Mouse (Mus musculus) frontal cortex, postnatal 36 days (tissue): Measurements from ENCODE around the gene U2surp.
A peak's percentile ranks its signal among the peaks of the same experiment; 100 is the strongest.

Experiments
- DNase-seq, 2 experiments: peaks; one replicate each; pipeline ENCODE4 v3.0.0; 2022; ENCODE audit warnings: low spot score in 2 of 2

The U2surp gene

DNA sequence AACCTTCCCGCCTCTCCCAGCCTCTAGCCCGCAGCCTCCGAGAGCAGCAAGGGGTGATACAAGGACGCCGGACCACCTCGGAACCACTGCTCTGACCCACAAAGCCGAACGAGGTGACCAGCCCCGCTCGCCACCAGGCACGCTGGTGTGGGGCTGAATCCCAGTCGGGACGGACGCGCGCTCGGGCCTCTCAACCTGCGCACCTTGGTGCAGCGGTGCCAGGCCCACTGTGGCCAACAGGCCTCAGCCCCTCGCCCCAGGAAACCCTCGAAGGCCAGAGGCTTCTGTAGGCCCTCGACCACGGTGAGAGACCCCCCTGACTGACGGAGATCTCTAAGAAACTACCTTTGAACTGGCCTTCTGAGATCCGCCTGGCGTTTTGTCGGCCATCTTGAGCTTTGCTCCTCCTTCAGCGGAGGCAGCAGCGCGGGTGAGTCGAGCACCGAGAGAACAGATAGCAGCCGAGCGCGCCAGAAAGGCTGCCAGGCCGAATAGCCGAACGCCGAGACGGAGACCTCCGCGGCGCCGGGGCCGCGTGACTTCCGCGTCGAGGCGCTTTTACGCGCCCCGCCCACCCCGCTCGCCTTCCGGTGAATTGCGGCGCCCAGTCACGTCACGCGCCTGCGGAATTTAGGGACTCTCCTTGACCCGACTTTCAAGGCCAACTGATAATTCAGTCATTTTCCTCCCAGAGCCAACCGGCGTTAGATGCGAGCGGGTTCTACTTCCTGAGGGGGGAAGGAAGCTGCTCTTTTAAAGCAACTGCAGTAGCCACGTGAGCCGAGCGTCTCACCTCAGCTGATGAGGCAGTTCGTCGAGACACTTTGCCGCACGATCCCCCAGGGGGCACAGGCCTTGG is at the start of gene U2surp:
Gene U2surp (minus strand): TSS at position 525 of the 859 bp plus-strand sequence.
- peak; percentile 95 to 98 for DNase-seq

DNA sequence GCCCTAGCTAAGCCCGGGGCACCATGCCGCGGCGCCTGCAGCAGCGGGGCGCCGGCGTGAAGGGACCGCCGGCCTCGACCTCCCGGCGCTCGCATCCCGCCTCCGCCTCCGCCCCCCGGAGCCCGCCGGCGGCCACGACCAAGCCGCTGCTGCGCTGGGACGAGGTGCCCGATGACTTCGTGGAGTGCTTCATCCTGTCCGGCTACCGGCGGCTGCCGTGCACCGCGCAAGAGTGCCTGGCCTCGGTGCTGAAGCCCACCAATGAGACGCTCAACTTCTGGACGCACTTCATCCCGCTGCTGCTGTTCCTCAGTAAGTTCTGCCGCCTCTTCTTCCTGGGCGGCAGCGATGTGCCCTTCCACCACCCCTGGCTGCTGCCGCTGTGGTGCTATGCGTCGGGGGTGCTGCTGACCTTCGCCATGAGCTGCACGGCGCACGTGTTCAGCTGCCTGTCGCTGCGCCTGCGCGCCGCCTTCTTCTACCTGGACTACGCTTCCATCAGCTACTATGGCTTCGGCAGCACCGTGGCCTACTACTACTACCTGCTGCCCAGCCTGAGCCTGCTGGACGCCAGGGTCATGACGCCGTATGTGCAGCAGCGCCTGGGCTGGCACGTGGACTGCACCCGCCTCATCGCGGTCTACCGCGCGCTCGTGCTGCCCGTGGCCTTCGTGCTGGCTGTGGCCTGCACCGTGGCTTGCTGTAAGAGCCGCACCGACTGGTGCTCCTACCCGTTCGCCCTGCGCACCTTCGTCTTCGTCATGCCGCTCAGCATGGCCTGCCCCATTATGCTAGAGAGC is 48.3 kb upstream of the U2surp start:
- peak; percentile 67 to 76 for DNase-seq

DNA sequence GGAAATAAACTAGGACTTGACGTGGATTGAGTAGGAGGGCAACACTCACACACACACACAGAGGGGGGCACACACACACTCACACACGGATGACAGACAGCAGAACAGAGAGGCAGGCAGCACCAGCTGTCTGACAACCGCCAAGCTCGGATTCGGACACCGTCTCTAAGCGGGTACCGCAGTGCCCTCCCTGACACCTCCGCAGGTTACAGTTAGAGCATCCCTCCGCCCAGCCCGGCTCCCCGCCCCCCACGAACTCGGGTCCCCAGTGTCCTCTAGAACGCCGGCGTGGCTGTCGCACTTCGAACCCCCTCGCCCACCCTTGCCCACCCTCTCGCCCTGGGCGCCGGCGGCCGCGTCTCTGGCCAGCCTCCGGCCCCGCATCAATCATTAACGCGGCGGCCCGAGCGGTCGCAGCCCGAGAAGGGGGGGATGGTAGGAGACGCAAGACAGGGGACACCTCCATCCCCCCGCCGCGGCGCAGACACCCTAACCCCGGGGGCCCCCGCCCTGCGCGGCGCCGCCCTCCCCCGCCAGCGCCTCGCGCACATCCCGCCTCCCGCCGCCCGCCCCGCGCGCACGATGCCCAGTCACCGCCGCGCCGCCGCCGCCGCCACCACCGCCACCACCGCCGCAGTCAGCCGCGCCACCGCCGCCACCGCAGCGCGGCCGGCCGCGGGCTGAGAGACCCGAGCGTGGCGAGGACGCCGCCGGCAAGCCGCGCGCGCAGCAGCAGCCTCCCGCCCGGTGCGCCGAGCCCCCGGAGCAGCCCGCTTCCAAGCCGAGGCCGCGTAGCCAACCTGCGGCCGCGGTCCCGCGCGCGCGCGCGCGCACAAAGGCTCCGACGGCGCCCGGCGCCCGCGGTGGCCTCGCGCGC is 47.5 kb upstream of the U2surp start, which contains the start of gene Paqr9:
Gene Paqr9 (plus strand): TSS at position 599 of the 877 bp plus-strand sequence.
- peak; percentile 54 to 69 for DNase-seq

DNA sequence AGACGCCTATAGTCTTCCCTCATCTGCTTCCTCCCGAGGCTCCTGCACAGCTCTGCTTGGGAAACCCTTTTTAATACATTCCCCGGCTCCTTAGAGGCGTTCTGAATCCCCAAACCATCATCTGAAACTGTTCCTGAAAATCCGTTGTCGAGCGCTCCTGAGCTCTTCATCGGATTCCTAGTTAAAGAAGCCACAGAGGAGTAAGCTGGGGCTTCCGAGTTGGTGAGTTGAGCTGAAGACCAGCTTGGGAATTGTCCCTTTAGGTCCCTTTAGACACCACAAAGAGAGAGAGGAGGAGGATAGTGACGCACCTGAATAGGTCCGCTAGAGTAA is 46.9 kb upstream of the U2surp start:
- DNase-seq: peak in 1 of 2 experiments; percentile 48

- no peak for DNase-seq
These were observed 45.9 kb upstream of the U2surp start for GRCm38 (mm10) chr9:95557722-95558121.

GRCm38 (mm10) chr9:95556067-95556512 is 44.3 kb upstream of the U2surp start:
- DNase-seq: no peak

GRCm38 (mm10) chr9:95555233-95555740 is 43.5 kb upstream of the U2surp start:
- no peak for DNase-seq

DNA sequence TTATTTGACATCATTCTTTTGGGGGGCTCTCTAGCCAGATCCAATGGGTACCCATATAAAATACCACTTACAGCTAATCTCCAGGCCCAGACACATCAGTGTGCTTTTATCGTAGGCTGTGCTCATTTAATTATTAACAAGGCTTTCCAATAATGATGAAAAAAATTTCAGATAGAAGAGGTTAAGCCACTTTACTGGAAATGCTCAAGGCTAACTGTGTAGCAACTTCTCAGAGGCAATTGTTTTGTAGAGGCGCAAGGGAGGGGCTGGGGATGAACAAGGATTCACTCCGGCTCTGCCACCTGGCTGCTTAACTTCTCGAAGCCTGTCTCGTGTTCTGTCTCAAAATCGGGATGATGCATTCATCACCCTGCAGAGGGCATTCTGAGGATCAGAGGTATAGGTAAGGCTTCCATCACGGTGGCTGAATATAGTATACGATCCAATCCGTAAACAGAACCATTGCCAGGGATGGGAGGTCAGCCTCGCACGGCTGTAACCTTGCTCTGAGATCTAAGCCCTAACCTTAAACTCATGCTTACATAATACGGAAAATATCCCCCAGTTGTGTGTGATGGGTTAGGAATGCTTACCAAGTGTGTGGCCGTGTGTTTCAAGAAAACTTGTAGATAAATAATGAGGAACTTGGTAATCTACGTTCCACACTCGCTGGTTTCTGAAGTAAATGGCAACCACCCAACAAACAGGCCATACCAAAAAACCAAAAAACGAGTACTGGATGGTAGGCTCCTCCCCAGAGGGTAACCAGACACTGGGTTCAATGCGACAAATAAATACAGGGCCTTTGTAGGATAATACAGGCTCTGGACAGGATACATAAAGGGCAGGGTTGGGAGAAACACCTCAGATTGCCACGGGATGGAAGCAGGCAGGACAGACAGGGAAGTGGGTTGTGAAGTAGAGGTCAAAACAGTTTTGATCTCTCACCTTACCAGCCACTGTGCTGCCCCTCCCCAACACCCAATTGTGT is 42.7 kb upstream of the U2surp start:
- no peak for DNase-seq

DNA sequence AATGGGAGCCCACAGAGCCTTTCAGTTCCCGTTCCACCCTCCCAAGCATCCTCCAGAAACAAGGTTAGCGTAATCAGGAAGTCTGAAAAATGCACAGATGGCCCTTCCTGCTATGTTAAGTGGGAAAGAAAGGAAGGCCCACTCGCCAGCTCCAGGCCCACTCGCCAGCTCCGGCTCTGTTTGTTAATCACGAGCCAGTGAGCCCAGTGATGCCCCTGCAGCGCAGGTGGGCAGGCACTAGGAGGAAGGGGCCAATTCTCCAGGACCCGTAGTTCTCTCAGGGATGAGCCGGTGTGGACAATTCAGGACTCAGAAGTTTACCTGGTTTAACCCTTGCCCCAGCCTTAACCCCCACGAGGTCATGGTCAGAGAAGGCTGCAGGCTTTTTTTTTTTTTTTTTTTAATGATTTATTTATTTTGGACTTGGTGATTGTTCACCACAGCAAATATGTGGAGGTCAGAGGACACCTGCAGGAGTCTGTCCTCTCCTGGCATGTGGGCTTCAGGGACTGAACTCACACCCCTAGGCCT is 40.4 kb upstream of the U2surp start:
- DNase-seq: peak in 1 of 2 experiments; percentile 45

DNA sequence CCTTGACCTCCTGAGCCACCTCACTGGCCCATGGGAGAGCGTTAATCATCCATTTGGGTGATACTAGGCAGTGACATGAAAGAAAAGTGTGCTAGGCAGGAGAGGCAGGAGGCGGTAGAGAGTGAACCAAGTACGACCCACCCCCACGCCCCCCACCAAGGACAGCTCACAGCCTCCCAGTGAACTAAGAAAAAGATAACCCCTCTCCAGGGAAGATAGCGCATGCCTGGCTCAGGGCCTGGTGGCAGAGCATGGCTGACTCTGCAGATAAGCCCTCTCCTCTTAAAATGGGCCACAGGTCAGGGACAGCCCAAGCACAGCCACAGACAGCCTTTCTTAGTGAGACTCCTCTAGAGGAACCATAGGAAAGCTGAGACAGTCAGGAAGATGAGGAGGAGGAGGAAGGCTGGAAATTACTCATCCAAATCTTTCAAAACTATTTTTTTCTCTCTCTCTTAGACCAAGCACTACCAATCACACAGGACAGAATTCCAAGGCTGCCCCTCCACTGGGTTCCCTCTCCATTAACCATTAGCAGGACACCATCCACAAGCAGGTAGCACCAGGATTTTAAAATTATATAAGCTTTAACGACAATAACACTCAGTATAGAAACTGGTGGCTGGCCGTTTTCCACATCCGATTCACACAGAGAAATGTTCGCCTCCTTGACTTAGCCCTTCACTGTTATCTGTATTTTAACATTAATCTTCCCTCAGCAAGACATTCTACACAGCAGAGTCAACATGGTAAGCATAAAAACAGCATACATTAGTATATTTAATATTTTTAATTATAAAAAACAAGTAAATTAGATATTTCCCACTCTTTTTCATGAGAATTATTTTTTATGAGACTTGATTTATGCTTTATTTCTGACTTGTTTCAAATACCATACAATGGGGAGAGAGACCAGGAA is 39.3 kb upstream of the U2surp start:
- DNase-seq: no peak

- DNase-seq: no peak
These were observed 38.0 kb upstream of the U2surp start for GRCm38 (mm10) chr9:95549626-95550411.

DNA sequence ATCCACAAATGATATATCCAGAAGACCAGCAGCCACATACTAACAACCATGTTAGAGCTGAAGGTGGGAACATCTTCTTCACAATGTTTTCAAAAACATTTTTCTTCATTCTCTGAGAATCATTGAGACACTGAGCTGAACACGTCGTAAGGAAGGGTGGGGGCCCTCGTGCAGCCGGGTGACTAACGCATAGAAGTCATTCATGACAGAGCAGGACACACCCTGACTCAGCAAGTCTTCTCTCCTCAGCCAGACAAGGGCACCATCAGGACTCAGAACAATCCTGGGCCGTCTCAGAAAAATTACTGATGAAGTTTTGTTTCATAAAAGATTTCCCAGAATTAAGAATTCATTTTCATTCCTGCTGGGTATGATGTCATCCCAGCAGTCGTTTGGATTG is 34.9 kb upstream of the U2surp start:
- DNase-seq: no peak

DNA sequence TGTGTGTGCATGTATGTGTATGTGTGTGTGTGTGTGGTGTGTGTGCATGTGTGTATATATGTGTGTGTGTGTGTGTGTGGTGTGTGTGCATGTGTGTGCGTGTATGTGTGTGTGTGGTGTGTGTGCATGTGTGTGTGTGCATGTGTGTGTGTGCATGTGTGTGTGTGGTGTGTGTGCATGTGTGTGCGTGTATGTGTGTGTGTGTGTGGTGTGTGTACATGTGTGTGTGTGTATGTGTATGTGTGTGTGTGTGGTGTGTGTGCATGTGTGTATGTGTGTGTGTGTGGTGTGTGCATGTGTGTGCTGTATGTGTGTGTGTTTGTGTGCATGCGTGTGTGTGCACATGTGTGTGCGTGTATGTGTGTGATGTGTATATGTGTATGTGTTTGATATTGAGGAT is 32.8 kb upstream of the U2surp start:
- no peak for DNase-seq

DNA sequence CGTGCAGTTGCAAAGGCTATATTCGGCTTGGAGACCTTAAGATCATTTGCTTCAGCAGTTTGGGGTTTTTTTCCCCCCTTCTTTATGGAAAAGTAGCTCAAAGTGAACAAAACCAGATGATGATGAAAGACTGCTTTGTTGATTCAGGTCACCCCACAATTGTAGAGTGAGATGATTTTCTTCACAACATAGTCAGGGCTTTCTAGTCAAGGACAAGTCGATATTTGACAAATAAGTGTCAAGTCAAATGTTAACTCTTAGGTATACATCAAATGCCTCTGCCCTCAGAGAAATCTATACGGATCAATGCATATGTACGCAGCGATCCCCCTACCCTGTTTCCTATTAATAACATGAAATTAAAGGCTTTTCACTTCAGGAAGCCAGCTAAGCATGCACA is 30.7 kb upstream of the U2surp start:
- no peak for DNase-seq

DNA sequence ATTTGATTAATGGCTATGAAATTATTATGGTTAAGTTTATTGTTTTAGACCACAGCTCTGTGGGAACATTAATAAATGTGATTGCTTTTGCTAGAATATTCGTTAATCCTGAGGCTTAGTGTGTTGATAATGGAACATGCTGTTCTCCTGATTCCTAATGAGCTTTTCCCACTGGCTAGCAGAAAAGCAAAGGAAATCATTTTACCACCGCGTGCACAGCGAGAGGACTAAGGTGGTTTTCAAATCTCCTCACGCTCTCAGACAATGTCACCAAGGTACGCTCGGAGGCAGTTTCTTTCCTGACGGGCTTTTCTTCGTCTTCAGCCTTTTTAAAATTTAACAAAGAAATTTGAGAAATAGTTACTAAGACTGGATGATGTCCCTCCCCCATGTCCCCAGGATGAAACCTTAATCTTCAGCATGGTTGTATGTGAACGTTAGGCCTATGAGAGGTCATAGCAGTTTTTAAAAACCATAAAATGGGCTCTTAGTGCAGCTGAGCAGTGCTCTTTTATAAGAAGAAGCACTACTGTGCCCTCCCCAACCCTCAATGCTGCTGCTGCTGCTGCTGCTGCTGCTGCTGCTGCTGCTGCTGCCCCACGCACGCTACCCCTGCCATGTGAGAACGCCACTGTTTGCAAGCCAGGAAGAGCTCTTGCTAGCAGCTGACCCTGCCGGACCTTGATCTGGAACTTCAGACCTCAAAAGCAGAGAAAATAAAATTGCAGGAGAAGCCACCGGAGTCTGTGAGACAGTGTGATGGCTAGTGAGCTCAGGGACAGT is 30.0 kb upstream of the U2surp start:
- no peak for DNase-seq

DNA sequence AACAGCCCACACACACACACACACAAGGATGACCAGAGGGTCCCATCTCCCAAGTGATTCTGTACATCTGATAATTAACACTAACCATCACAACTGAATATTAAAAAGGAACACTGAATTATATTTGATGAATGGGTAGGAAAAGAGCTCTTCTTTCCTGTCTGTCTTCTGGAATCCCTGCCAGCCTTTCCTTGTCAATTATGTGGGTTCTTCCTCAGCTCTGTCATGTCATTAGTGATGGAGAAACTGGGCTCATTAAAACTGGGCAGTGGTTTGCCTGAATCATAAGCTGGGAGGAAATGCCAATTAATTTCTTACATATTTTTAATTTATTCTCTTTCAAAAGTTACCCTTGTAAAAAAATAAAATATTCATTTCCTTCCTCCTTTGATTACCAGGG is 29.4 kb upstream of the U2surp start:
- DNase-seq: no peak

GRCm38 (mm10) chr9:95540487-95540886 is 28.7 kb upstream of the U2surp start:
- no peak for DNase-seq
